Mouse (Mus musculus) embryonic facial prominence, embryonic 14.5 days (tissue): ENCODE results near the gene Ms4a18. TPM values are rescaled to one million over a fixed set of nuclear protein-coding genes. Genes with fewer than 3 reads are reported as not detected.
"Not testable (repeated sequence)": the region's sequence is repeated elsewhere in the genome, so short reads cannot be mapped to it uniquely, and the experiment has no call there.

Experiments used
- ATAC-seq: fragments of 200-750 bp; cut with Nextera tagmentation; 2 replicates; pipeline ENCODE4 v1.8.0; 2017; ENCODE audit warnings: low read depth, moderate number of reproducible peaks, moderate TSS enrichment
- DNase-seq: peaks from one replicate; pipeline ENCODE4 v3.0.0-alpha.2; 2015; ENCODE audit warnings: low spot score
- H3K27ac ChIP-seq: fragments of 300-500 bp; sonication (generic); replicated peaks from 2 replicates; pipeline ENCODE4 v1.5.1; 2014; ENCODE audit warnings: low read depth, mild to moderate bottlenecking, low read length, moderate library complexity
- H3K27me3 ChIP-seq: fragments of 300-500 bp; sonication (generic); replicated peaks from 2 replicates; pipeline ENCODE4 v1.6.1; 2014; ENCODE audit warnings: low read length; ENCODE audit not compliant: control insufficient read depth, insufficient read depth
- H3K36me3 ChIP-seq: fragments of 300-500 bp; sonication (generic); 2 replicates; pipeline ENCODE4 v1.6.1; 2014; ENCODE audit warnings: low read length, mixed read lengths; ENCODE audit not compliant: control insufficient read depth, insufficient read depth
- H3K4me1 ChIP-seq: fragments of 300-500 bp; sonication (generic); 2 replicates; pipeline ENCODE4 v1.6.1; 2014; ENCODE audit warnings: antibody characterized with exemption, low read length; ENCODE audit not compliant: control insufficient read depth, insufficient read depth
- H3K4me2 ChIP-seq: fragments of 300-500 bp; sonication (generic); 2 replicates; pipeline ENCODE4 v1.6.1; 2014; ENCODE audit warnings: low read depth, mild to moderate bottlenecking, low read length, moderate library complexity, mixed read lengths
- H3K4me3 ChIP-seq: fragments of 300-500 bp; sonication (generic); 2 replicates; pipeline ENCODE4 v1.5.1; 2014; ENCODE audit warnings: low read depth, mild to moderate bottlenecking, low read length
- H3K9ac ChIP-seq: fragments of 300-500 bp; sonication (generic); 2 replicates; pipeline ENCODE4 v1.6.1; 2014; ENCODE audit warnings: low read depth, mild to moderate bottlenecking, low read length, moderate library complexity, mixed read lengths
- H3K9me3 ChIP-seq: fragments of 300-500 bp; sonication (generic); 2 replicates; pipeline ENCODE4 v1.6.1; 2016; ENCODE audit warnings: low read length; ENCODE audit not compliant: control insufficient read depth
- WGBS: fragments of 180-500 bp; shearing (Covaris S2); extraction: QIAGEN DNeasy Blood & Tissue Kit; methylation state at CpG from one replicate; pipeline ENCODE4 v1.1.7; 2014; 5-methylcytosine and 5-hydroxymethylcytosine counted together
- polyA plus RNA-seq: library from polyadenylated mRNA; unstranded; fragments of >200 nt; fragmentation: Nextera tagmentation; extraction: Ambion mirVana; gene quantifications from 2 replicates; pipeline ENCODE4 v1.2.1, GENCODE M21; 2014

The Ms4a18 gene
- polyA plus RNA-seq: not detected in 2 replicates

- WGBS: 88% methylated on average over 3 of the region's 3 CpGs
- Histone ChIP-seq H3K36me3 (no peaks in the 10 kb centered on the region), H3K9ac (no peak within 1 kb of the TSS), H3K27me3 (no peaks in the 10 kb centered on the region), H3K4me2 (no peak within 1 kb of the TSS), H3K27ac (no peak within 1 kb of the TSS), H3K4me1 (no peaks in the 10 kb centered on the region), H3K4me3 (no peak within 1 kb of the TSS), H3K9me3 (no peaks in the 10 kb centered on the region)
- no peak for DNase-seq
- no peak for ATAC-seq
Measured at GRCm38 (mm10) chr19:11017891-11018290, at the start of gene Ms4a18. TSS of gene Ms4a18 (minus strand) at chr19:11018031.

- H3K4me3 ChIP-seq: no peak overlapping the region
- ATAC-seq: no peak
- WGBS: 92% methylated on average over 2 of the region's 2 CpGs
Measured at GRCm38 (mm10) chr19:11065202-11065875, 47.5 kb upstream of the Ms4a18 start.

GRCm38 (mm10) chr19:11060900-11061299, 43.1 kb upstream of the Ms4a18 start:
- no peaks in the 10 kb centered on the region for H3K4me1 ChIP-seq
- no peaks in the 10 kb centered on the region for H3K27me3 ChIP-seq
- H3K36me3 ChIP-seq: no peaks in the 10 kb centered on the region
- H3K4me2 ChIP-seq: no peak overlapping the region
- H3K9me3 ChIP-seq: 0 out of 2 replicates have a peak, but pooled peaks cover 3% of the 10 kb centered on the region
- no peak for DNase-seq
- 64% methylated on average over 1 of the region's 1 CpGs for WGBS
- ATAC-seq: no peak
- H3K4me3 ChIP-seq: no peak overlapping the region
- no peak overlapping the region for H3K9ac ChIP-seq
- H3K27ac ChIP-seq: no peak overlapping the region

More at GRCm38 (mm10) chr19:11065202-11065875, 47.5 kb upstream of the Ms4a18 start:
- DNase-seq: no peak
- 0 out of 2 replicates have a peak, but pooled peaks cover 5% of the 10 kb centered on the region for H3K9me3 ChIP-seq
- no peaks in the 10 kb centered on the region for H3K36me3 ChIP-seq
- no peak overlapping the region for H3K9ac ChIP-seq
- no peak overlapping the region for H3K27ac ChIP-seq
- H3K4me1 ChIP-seq: no peaks in the 10 kb centered on the region
- H3K4me2 ChIP-seq: no peak overlapping the region
- no peaks in the 10 kb centered on the region for H3K27me3 ChIP-seq

- Histone ChIP-seq H3K9ac (no peak overlapping the region), H3K27ac (no peak overlapping the region), H3K4me3 (no peak overlapping the region), H3K4me1 (no peaks in the 10 kb centered on the region), H3K27me3 (no peaks in the 10 kb centered on the region), H3K36me3 (no peaks in the 10 kb centered on the region), H3K4me2 (no peak overlapping the region), H3K9me3 (no peaks in the 10 kb centered on the region)
- ATAC-seq (no peak), DNase-seq (no peak)
Measured at GRCm38 (mm10) chr19:11059967-11060366, 42.1 kb upstream of the Ms4a18 start.

GRCm38 (mm10) chr19:11055700-11056099, 37.9 kb upstream of the Ms4a18 start:
- not testable (repeated sequence) for H3K27ac ChIP-seq, DNase-seq, H3K9me3 ChIP-seq, H3K4me1 ChIP-seq, H3K4me3 ChIP-seq, ATAC-seq, H3K9ac ChIP-seq, H3K27me3 ChIP-seq, H3K4me2 ChIP-seq, H3K36me3 ChIP-seq
- 93% methylated on average over 1 of the region's 1 CpGs for WGBS

GRCm38 (mm10) chr19:11053277-11053676, 35.4 kb upstream of the Ms4a18 start:
- Histone ChIP-seq H3K36me3 (no peaks in the 10 kb centered on the region), H3K9me3 (no peaks in the 10 kb centered on the region), H3K4me3 (no peak overlapping the region), H3K4me1 (no peaks in the 10 kb centered on the region), H3K4me2 (no peak overlapping the region), H3K27ac (no peak overlapping the region), H3K27me3 (no peaks in the 10 kb centered on the region), H3K9ac (no peak overlapping the region)
- ATAC-seq (no peak), DNase-seq (no peak)
- 60% methylated on average over 3 of the region's 3 CpGs for WGBS

GRCm38 (mm10) chr19:11052877-11053276, 35.0 kb upstream of the Ms4a18 start:
- 65% methylated on average over 5 of the region's 5 CpGs for WGBS
- H3K9ac ChIP-seq: no peak overlapping the region

GRCm38 (mm10) chr19:11050286-11050685, 32.5 kb upstream of the Ms4a18 start:
- Histone ChIP-seq H3K27ac (no peak overlapping the region), H3K9me3 (no peaks in the 10 kb centered on the region), H3K4me3 (no peak overlapping the region), H3K36me3 (no peaks in the 10 kb centered on the region), H3K4me1 (no peaks in the 10 kb centered on the region), H3K9ac (no peak overlapping the region), H3K4me2 (no peak overlapping the region), H3K27me3 (no peaks in the 10 kb centered on the region)
- WGBS: 64% methylated on average over 2 of the region's 2 CpGs
- DNase-seq (no peak), ATAC-seq (no peak)

More at GRCm38 (mm10) chr19:11052877-11053276, 35.0 kb upstream of the Ms4a18 start:
- no peak for DNase-seq
- Histone ChIP-seq H3K27ac (no peak overlapping the region), H3K9me3 (no peaks in the 10 kb centered on the region), H3K36me3 (no peaks in the 10 kb centered on the region), H3K4me1 (no peaks in the 10 kb centered on the region), H3K4me2 (no peak overlapping the region), H3K4me3 (no peak overlapping the region), H3K27me3 (no peaks in the 10 kb centered on the region)
- no peak for ATAC-seq

- Histone ChIP-seq H3K4me2 (no peak overlapping the region), H3K27ac (no peak overlapping the region), H3K4me3 (no peak overlapping the region), H3K4me1 (no peaks in the 10 kb centered on the region), H3K9me3 (no peaks in the 10 kb centered on the region), H3K36me3 (no peaks in the 10 kb centered on the region), H3K9ac (no peak overlapping the region), H3K27me3 (no peaks in the 10 kb centered on the region)
- no peak for ATAC-seq
- DNase-seq: no peak
Measured at GRCm38 (mm10) chr19:11049426-11049825, 31.6 kb upstream of the Ms4a18 start.
